Mouse (Mus musculus) layer of hippocampus, adult 18-20 months (tissue): ENCODE results near the gene Lrrc38. TPM values are rescaled to one million over a fixed set of nuclear protein-coding genes. Genes with fewer than 3 reads are reported as not detected.
"Not testable (repeated sequence)": the region's sequence is repeated elsewhere in the genome, so short reads cannot be mapped to it uniquely, and the experiment has no call there.

Experiments used
- DNase-seq, 2 experiments: peaks; one replicate each; pipeline ENCODE4 v3.0.0; 2022; ENCODE audit warnings: low spot score in 2 of 2
- long read RNA-seq: library from polyadenylated mRNA; stranded (forward); transcript quantifications from one replicate; pipeline ENCODE4 v2.0.0, GENCODE M21; 2021
- total RNA-seq, 2 experiments: library from RNA; stranded (reverse); gene quantifications; 2 replicates each; pipeline ENCODE4 v1.2.3; 2021

Gene Lrrc38
- 1 to 10 TPM in 1 of 2 experiments, under 1 TPM in 1; 0.58 to 1.3 TPM for total RNA-seq
- long read RNA-seq, partial matches to known transcripts, result 0 of 3 reads
- long read RNA-seq, other reads (novel, unspliced or antisense), result 0 of 3 reads

- DNase-seq, result no peak
Measured at GRCm38 (mm10) chr4:143349484-143349906, at the start of gene Lrrc38. Gene Lrrc38, plus strand, starts transcription at chr4:143349757.

DNA sequence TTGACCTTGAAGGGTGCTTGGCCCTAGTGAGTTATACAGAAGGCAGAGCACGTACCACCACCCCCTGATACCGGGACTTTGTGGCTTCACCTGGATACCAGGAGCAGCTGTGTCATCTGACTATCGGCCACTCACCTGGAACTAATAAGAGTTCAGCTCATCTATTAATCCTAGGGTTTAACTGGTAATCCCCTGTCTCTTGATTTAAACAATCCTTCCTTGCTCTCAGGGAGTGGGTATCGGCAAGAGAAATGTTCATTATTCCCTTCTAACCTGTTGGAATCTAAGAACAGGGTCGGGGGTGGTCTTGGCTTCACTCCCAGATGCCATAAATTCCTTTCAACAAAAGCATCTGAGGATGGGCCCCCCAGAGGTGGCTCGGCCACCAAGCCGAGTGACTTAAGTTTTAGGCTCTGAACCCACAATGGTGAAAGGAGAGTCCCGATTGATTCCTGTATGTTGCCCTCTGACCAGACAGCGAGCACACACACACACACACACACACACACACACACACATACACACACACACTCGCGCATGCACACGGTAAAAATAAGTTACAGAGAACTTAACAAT is 49.4 kb upstream of the Lrrc38 start:
- DNase-seq, result no peak

DNA sequence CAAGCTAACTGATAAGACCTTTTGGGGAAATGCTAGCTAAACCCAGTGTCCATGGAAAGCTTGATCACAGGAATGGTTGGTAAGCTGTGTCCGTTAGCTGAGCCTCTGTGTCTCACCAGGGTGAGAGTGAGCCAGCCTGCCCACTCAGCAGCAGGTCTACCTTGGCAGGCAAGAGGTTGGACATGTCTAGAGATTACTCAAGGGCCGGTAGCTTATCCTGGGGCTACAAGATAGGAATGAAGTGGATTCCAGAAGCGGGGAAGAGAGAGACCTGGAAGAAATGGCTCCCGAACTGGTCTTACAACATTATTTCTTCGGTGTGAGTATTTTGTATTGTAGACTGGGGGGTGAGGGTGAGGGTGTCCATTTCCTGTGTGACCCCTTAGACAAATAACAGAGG is 48.5 kb upstream of the Lrrc38 start:
- DNase-seq, result no peak

DNA sequence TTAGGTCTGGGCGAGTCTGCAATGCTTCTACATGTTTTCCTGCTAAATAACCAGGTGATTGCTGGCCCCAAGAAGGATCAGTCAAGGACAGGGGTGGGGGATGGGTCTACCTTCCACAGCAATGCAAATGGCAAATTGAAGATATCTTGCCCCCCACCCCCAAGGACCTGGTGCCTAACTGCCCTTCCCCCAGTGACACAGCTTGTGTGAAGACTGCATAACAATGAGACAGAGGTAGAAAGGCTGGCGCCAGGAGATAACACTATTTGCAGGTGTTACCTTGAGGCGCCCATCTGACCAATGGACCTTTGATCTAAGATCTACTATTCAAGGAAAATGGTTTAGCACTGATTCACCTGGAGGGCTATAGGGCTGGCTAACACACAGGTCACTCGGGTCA is 47.7 kb upstream of the Lrrc38 start:
- no peak for DNase-seq

GRCm38 (mm10) chr4:143302279-143302890 is 47.2 kb upstream of the Lrrc38 start:
- DNase-seq, result no peak

DNA sequence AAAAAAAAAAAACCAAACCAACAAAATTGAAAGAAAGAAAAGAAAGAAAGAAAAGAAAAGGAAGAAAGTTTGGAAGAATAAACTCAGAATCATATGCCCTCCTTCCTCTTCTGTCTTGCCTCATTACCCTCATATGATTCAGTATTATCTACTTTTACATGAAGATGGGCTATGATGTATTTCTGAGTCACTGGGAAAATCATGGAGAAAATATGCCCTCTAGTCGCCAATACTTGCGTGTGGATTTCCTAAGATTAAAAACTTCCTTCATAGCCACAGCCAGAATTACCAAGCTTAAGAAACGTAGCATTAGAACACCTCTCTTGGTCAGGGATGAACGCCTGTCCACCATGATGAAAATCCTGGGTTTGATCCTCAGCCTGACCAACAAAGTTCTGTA is 44.5 kb upstream of the Lrrc38 start:
- DNase-seq, result no peak

- DNase-seq, result no peak
Measured at GRCm38 (mm10) chr4:143305987-143306772, 43.4 kb upstream of the Lrrc38 start.

- peak in 1 of 2 experiments; percentile 16 for DNase-seq
Measured at GRCm38 (mm10) chr4:143311341-143311740, 38.2 kb upstream of the Lrrc38 start.

GRCm38 (mm10) chr4:143313299-143313698 is 36.3 kb upstream of the Lrrc38 start:
- no peak for DNase-seq

- DNase-seq, result no peak
Measured at GRCm38 (mm10) chr4:143324176-143324924, 25.2 kb upstream of the Lrrc38 start.

- no peak for DNase-seq
Measured at GRCm38 (mm10) chr4:143324925-143325624, 24.5 kb upstream of the Lrrc38 start.

- peak; percentile 52 to 86 for DNase-seq
Measured at GRCm38 (mm10) chr4:143325625-143325941, 24.0 kb upstream of the Lrrc38 start.

DNA sequence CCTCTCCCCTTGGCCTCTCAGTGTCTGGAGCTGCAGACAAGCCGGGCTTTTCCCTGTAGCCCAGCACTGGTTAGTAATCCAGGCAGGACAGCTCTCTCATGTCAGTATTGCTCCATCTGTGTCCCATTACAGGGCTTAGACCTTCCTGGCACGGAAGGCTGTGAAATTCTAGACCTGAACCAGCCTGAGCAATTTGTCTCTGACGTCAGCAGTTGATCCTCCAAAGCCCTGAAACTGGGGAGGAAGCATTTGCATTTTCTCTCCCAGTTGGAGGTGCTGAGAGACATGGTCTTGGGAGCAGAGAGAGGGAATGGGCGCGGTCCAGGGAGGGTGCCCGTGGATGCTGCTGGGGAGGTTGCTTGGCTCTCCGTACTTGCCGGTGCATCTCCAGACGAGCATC is 19.0 kb upstream of the Lrrc38 start:
- no peak for DNase-seq

GRCm38 (mm10) chr4:143331787-143332186 is 17.8 kb upstream of the Lrrc38 start:
- no peak for DNase-seq

GRCm38 (mm10) chr4:143334145-143334544 is 15.4 kb upstream of the Lrrc38 start:
- no peak for DNase-seq

- DNase-seq, result no peak
Measured at GRCm38 (mm10) chr4:143334995-143335394, 14.6 kb upstream of the Lrrc38 start.

GRCm38 (mm10) chr4:143336096-143336495 is 13.5 kb upstream of the Lrrc38 start:
- DNase-seq, result no peak

DNA sequence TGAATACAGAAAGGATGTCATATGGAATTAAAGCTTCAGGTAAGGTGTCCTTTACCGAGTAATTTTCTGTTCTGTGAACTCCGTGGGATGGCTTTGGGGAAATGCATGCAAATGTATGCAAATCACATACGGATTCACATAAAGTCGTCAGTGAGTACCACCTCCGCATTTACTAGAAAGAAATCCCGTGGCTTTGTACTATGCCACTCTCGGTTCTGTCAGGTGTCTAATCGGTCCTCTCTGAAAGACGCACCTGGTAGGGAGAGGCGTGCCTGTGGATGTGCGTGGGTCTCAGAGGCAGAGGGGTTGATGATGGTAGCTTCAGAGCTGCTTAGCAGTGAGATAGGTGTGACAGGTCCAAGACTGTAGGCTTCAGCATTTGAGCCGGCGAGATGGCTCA is 9.7 kb upstream of the Lrrc38 start:
- no peak for DNase-seq

- DNase-seq, result no peak
Measured at GRCm38 (mm10) chr4:143341470-143341869, 8.1 kb upstream of the Lrrc38 start.

GRCm38 (mm10) chr4:143345491-143345890 is 4.1 kb upstream of the Lrrc38 start:
- not testable (repeated sequence) for DNase-seq

DNA sequence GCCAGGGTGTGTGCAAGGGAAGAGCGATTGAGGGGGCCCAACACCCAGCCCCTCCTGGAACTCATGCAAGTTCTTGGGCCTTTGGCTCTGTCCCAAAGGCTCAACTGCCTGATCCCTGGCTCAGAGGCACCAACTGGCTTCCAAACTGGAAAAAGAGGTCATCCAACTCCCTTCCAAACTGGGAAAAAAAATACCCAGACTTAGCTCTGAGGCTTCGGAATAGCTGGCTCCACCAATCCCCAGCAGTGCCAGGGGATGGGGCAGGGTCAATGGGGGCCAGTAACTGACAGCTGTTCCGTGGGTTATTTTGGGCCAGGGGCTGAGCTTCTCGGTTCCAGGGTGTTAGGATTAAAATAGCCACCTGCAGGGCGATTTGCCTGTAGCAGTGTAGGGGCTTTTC is 879 bp upstream of the Lrrc38 start:
- DNase-seq, result peak in 1 of 2 experiments; percentile 3
